In the genomic region with DNA sequence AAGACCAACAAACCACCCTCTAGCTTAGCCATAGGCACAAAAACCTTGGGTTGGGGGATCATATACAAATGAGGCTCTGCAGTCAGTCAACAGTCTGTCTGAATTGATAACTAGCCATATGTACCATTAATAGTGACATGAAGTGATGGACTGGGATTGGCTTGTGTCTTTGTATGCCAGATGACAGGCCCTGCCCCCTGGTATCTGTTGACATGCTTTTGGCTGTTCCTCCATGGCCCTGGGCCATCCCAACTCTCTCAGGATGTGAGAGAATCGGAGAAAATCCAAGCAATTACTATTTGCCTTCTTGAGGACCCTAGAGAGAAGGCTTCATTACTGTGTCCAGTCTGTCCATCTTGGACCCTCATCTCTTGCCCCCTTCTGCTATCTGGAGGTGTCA, we compare ENCODE assay signal across 25 mouse cellular contexts.
DNase-seq lines count a peak whose midpoint lies in the region; ATAC-seq and TF ChIP-seq lines count a peak whose summit lies in the region.
"Had no signal": no experiment of that assay in that cellular context is flagged by ENCODE, and none has a peak within 500 bp of the region (broad histone marks: within the 10 kb centered on the region; RNA-seq: fewer than 3 reads in every experiment).

No protein-coding gene starts in this region.

- no peak overlapping the region for H3K9ac ChIP-seq in forebrain, embryonic 13.5 days
- no peak overlapping the region for H3K9ac ChIP-seq in forebrain, embryonic 12.5 days
- H3K9ac ChIP-seq in hindbrain, embryonic 15.5 days: no peak overlapping the region
- H3K9ac ChIP-seq in hindbrain, embryonic 12.5 days: no peak overlapping the region
- no peak overlapping the region for H3K9ac ChIP-seq in hindbrain, postnatal 0 days (replicated peaks; ENCODE audit: low read length)
- H3K9ac ChIP-seq: embryonic facial prominence, embryonic 12.5 days; kidney, embryonic 15.5 days; liver, embryonic 14.5 days; lung, embryonic 15.5 days; neural tube, embryonic 13.5 days had no signal

- peak; percentile 67; the same call in 1 of the 2 replicates for ATAC-seq in forebrain, embryonic 13.5 days
- no peak for ATAC-seq in forebrain, embryonic 12.5 days (ENCODE audit: low FRiP score)
- peak; percentile 58 for ATAC-seq in hindbrain, embryonic 15.5 days (ENCODE audit: low FRiP score, low read depth)
- ATAC-seq in hindbrain, embryonic 12.5 days (ENCODE audit: low FRiP score): no peak
- peak; percentile 77 for ATAC-seq in hindbrain, postnatal 0 days
- ATAC-seq: intestine, embryonic 16.5 days had no signal

- H3K36me3 ChIP-seq in forebrain, embryonic 13.5 days (ENCODE audit: poor library complexity, severe bottlenecking): no peaks in the 10 kb centered on the region
- no peaks in the 10 kb centered on the region for H3K36me3 ChIP-seq in forebrain, embryonic 12.5 days (replicated peaks)
- H3K36me3 ChIP-seq in hindbrain, embryonic 15.5 days: no peaks in the 10 kb centered on the region
- no peaks in the 10 kb centered on the region for H3K36me3 ChIP-seq in hindbrain, embryonic 12.5 days
- H3K36me3 ChIP-seq in hindbrain, postnatal 0 days (ENCODE audit: insufficient read depth, low read length): no peaks in the 10 kb centered on the region
- H3K36me3 ChIP-seq: embryonic facial prominence, embryonic 12.5 days; G1E; kidney, embryonic 15.5 days; lung, embryonic 15.5 days; midbrain, embryonic 10.5 days; neural tube, embryonic 13.5 days had no signal

- peaks cover 26% of the 10 kb centered on the region for H3K4me1 ChIP-seq in forebrain, embryonic 13.5 days
- no peaks in the 10 kb centered on the region for H3K4me1 ChIP-seq in forebrain, embryonic 12.5 days
- H3K4me1 ChIP-seq in hindbrain, embryonic 15.5 days (replicated peaks): peaks cover 24% of the 10 kb centered on the region
- no peaks in the 10 kb centered on the region for H3K4me1 ChIP-seq in hindbrain, embryonic 12.5 days
- peaks cover 10% of the 10 kb centered on the region for H3K4me1 ChIP-seq in hindbrain, postnatal 0 days (ENCODE audit: insufficient read depth, low read length)
- H3K4me1 ChIP-seq: embryonic facial prominence, embryonic 12.5 days; kidney, embryonic 15.5 days; midbrain, embryonic 10.5 days had no signal

- H3K27ac ChIP-seq in forebrain, embryonic 13.5 days: peak overlapping the region; percentile 3
- H3K27ac ChIP-seq in forebrain, embryonic 12.5 days: no peak overlapping the region
- H3K27ac ChIP-seq in hindbrain, embryonic 15.5 days (replicated peaks): 0 out of 2 replicates have a peak overlapping the region, but pooled peaks have one; percentile 17
- no peak overlapping the region for H3K27ac ChIP-seq in hindbrain, embryonic 12.5 days
- H3K27ac ChIP-seq in hindbrain, postnatal 0 days: peak overlapping the region; percentile 49; the same call in 1 of the 2 replicates
- H3K27ac ChIP-seq: embryonic facial prominence, embryonic 12.5 days; heart, adult 2 months; kidney, embryonic 15.5 days; liver, embryonic 14.5 days; lung, embryonic 15.5 days; macrophage; midbrain, embryonic 10.5 days; neural tube, embryonic 13.5 days had no signal

- no peak for TF ChIP-seq CTCF in hindbrain, postnatal 0 days (IDR thresholded peaks at IDR 0.05; ENCODE audit: low read depth)

- WGBS in forebrain, embryonic 13.5 days: 75% methylated on average over 1 of the region's 1 CpGs
- WGBS in forebrain, embryonic 12.5 days: 78% methylated on average over 1 of the region's 1 CpGs
- 55% methylated on average over 1 of the region's 1 CpGs for WGBS in hindbrain, embryonic 15.5 days
- WGBS in hindbrain, embryonic 12.5 days: 86% methylated on average over 1 of the region's 1 CpGs
- whole genome bisulfite sequencing in hindbrain, postnatal 0 days: 38% methylated on average over 1 of the region's 1 CpGs

- H3K9me3 ChIP-seq in forebrain, embryonic 13.5 days (replicated peaks): no peaks in the 10 kb centered on the region
- no peaks in the 10 kb centered on the region for H3K9me3 ChIP-seq in forebrain, embryonic 12.5 days
- no peaks in the 10 kb centered on the region for H3K9me3 ChIP-seq in hindbrain, embryonic 15.5 days
- no peaks in the 10 kb centered on the region for H3K9me3 ChIP-seq in hindbrain, embryonic 12.5 days (replicated peaks)
- no peaks in the 10 kb centered on the region for H3K9me3 ChIP-seq in hindbrain, postnatal 0 days (ENCODE audit: low read length)
- H3K9me3 ChIP-seq: embryonic facial prominence, embryonic 12.5 days; G1E; kidney, embryonic 15.5 days; lung, embryonic 15.5 days; midbrain, embryonic 10.5 days; neural tube, embryonic 13.5 days had no signal

- peak; percentile 50 for DNase-seq in cerebellum, adult 9-10 months
- peak; percentile 68 for DNase-seq in hindbrain, postnatal 0 days (ENCODE audit: low spot score)
- no peak for DNase-seq in lung, postnatal 10 days
- DNase-seq: adrenal gland, postnatal 36 days; gastrocnemius, postnatal 14 days; heart, adult 2 months; heart, postnatal 36 days; kidney, postnatal 4 days; right cerebral cortex, postnatal 14 days; spleen, adult 18-20 months; thymus, postnatal 36 days had no signal

- no peak overlapping the region for H3K4me3 ChIP-seq in forebrain, embryonic 13.5 days
- H3K4me3 ChIP-seq in forebrain, embryonic 12.5 days (replicated peaks): no peak overlapping the region
- H3K4me3 ChIP-seq in hindbrain, embryonic 15.5 days: no peak overlapping the region
- H3K4me3 ChIP-seq in hindbrain, embryonic 12.5 days: no peak overlapping the region
- H3K4me3 ChIP-seq in hindbrain, postnatal 0 days (ENCODE audit: low read length): no peak overlapping the region
- H3K4me3 ChIP-seq: embryonic facial prominence, embryonic 12.5 days; erythroblast, embryonic 14.5 days; heart, adult 2 months; kidney, embryonic 15.5 days; lung, embryonic 15.5 days; midbrain, embryonic 10.5 days; neural tube, embryonic 13.5 days had no signal

- no peak overlapping the region for H3K4me2 ChIP-seq in forebrain, embryonic 13.5 days
- H3K4me2 ChIP-seq in forebrain, embryonic 12.5 days: no peak overlapping the region
- H3K4me2 ChIP-seq in hindbrain, embryonic 15.5 days: no peak overlapping the region
- no peak overlapping the region for H3K4me2 ChIP-seq in hindbrain, embryonic 12.5 days (replicated peaks)
- H3K4me2 ChIP-seq in hindbrain, postnatal 0 days (ENCODE audit: low read depth, low read length): no peak overlapping the region
- H3K4me2 ChIP-seq: embryonic facial prominence, embryonic 12.5 days; kidney, embryonic 15.5 days; lung, embryonic 15.5 days; neural tube, embryonic 13.5 days had no signal

- H3K27me3 ChIP-seq in forebrain, embryonic 13.5 days: no peaks in the 10 kb centered on the region
- H3K27me3 ChIP-seq in forebrain, embryonic 12.5 days: no peaks in the 10 kb centered on the region
- H3K27me3 ChIP-seq in hindbrain, embryonic 15.5 days: no peaks in the 10 kb centered on the region
- H3K27me3 ChIP-seq in hindbrain, embryonic 12.5 days: no peaks in the 10 kb centered on the region
- no peaks in the 10 kb centered on the region for H3K27me3 ChIP-seq in hindbrain, postnatal 0 days (ENCODE audit: insufficient read depth, low read length)
- H3K27me3 ChIP-seq: embryonic facial prominence, embryonic 12.5 days; kidney, embryonic 15.5 days; lung, embryonic 15.5 days; neural tube, embryonic 13.5 days had no signal

Comparison
In these comparisons a context has a peak if more than half of its experiments do, and no peak if none do; other contexts are left out.
1. ATAC-seq: peak in forebrain, embryonic 13.5 days (single experiment), hindbrain, embryonic 15.5 days (single experiment) and hindbrain, postnatal 0 days (single experiment); none in forebrain, embryonic 12.5 days (single experiment) and hindbrain, embryonic 12.5 days (single experiment).
2. H3K27ac ChIP-seq: peak in forebrain, embryonic 13.5 days (single experiment), hindbrain, embryonic 15.5 days (single experiment) and hindbrain, postnatal 0 days (single experiment); none in forebrain, embryonic 12.5 days (single experiment) and hindbrain, embryonic 12.5 days (single experiment).